Mouse (Mus musculus): ENCODE measurements around the gene Gm42957. TPM values are rescaled to one million over a fixed set of nuclear protein-coding genes. Genes with fewer than 3 reads are reported as not detected.

The Gm42957 gene
- total RNA-seq, 2 experiments from 2014 or later = 0.04 TPM

Other genes with a start within 250 kb of the Gm42957 start
- not detected in 2 replicates for gene BC107364, start 183.2 kb upstream of the Gm42957 start, total RNA-seq (2015)
- gene BC107364, start 183.2 kb upstream of the Gm42957 start, total RNA-seq (2017) = not detected in 2 replicates
- gene Hfe2, start 110.3 kb upstream of the Gm42957 start, total RNA-seq (2015) = not detected in 2 replicates
- gene Hfe2, start 110.3 kb upstream of the Gm42957 start, total RNA-seq (2017) = not detected in 2 replicates
- gene Txnip, start 77.5 kb upstream of the Gm42957 start, total RNA-seq (2015) = 411 and 437 TPM in 2 replicates
- gene Txnip, start 77.5 kb upstream of the Gm42957 start, total RNA-seq (2017) = 356 and 357 TPM in 2 replicates
- not detected in 2 replicates for gene Gm16253, start 58.5 kb upstream of the Gm42957 start, total RNA-seq (2015)
- 0.40 TPM in 1 of 2 replicates, not detected in the other for gene Gm16253, start 58.5 kb upstream of the Gm42957 start, total RNA-seq (2017)
- gene Polr3gl, start 41.3 kb upstream of the Gm42957 start, total RNA-seq (2015) = 22.8 and 26.3 TPM in 2 replicates
- 45.6 and 46.4 TPM in 2 replicates for gene Polr3gl, start 41.3 kb upstream of the Gm42957 start, total RNA-seq (2017)
- gene Ankrd34a, start 38.8 kb upstream of the Gm42957 start, total RNA-seq (2015) = not detected in 2 replicates
- not detected in 2 replicates for gene Ankrd34a, start 38.8 kb upstream of the Gm42957 start, total RNA-seq (2017)
- gene Lix1l, start 34.3 kb upstream of the Gm42957 start, total RNA-seq (2015) = 0.59 and 1.7 TPM in 2 replicates
- 1.7 TPM in 2 replicates for gene Lix1l, start 34.3 kb upstream of the Gm42957 start, total RNA-seq (2017)
- gene Rbm8a, start 5.5 kb upstream of the Gm42957 start, total RNA-seq (2015) = 89.0 and 99.4 TPM in 2 replicates
- gene Rbm8a, start 5.5 kb upstream of the Gm42957 start, total RNA-seq (2017) = 42.3 and 43.4 TPM in 2 replicates
- gene Pex11b, start 98 bp upstream of the Gm42957 start, total RNA-seq (2015) = 18.3 and 30.9 TPM in 2 replicates
- gene Pex11b, start 98 bp upstream of the Gm42957 start, total RNA-seq (2017) = 12.3 and 14.9 TPM in 2 replicates
- gene Itga10, start 10.1 kb downstream of the Gm42957 start, total RNA-seq (2015) = 0.02 and 0.29 TPM in 2 replicates
- gene Itga10, start 10.1 kb downstream of the Gm42957 start, total RNA-seq (2017) = 0.15 TPM in 1 of 2 replicates, not detected in the other
- gene Ankrd35, start 34.7 kb downstream of the Gm42957 start, total RNA-seq (2015) = not detected in 2 replicates
- gene Ankrd35, start 34.7 kb downstream of the Gm42957 start, total RNA-seq (2017) = not detected in 2 replicates
- gene Pias3, start 60.9 kb downstream of the Gm42957 start, total RNA-seq (2015) = 18.6 and 26.6 TPM in 2 replicates
- gene Pias3, start 60.9 kb downstream of the Gm42957 start, total RNA-seq (2017) = 10.3 and 13.4 TPM in 2 replicates
- gene Nudt17, start 73.1 kb downstream of the Gm42957 start, total RNA-seq (2015) = 1.7 and 1.9 TPM in 2 replicates
- 0.73 TPM in 1 of 2 replicates, not detected in the other for gene Nudt17, start 73.1 kb downstream of the Gm42957 start, total RNA-seq (2017)
- 39.3 and 44.2 TPM in 2 replicates for gene Polr3c, start 92.2 kb downstream of the Gm42957 start, total RNA-seq (2015)
- gene Polr3c, start 92.2 kb downstream of the Gm42957 start, total RNA-seq (2017) = 18.7 and 28.7 TPM in 2 replicates
- 136 and 137 TPM in 2 replicates for gene Rnf115, start 92.2 kb downstream of the Gm42957 start, total RNA-seq (2015)
- gene Rnf115, start 92.2 kb downstream of the Gm42957 start, total RNA-seq (2017) = 135 and 150 TPM in 2 replicates
- gene Pdzk1, start 193.8 kb downstream of the Gm42957 start, total RNA-seq (2015) = 0.07 and 0.25 TPM in 2 replicates
- not detected in 2 replicates for gene Pdzk1, start 193.8 kb downstream of the Gm42957 start, total RNA-seq (2017)
- 1.5 and 4.2 TPM in 2 replicates for gene Cd160, start 193.9 kb downstream of the Gm42957 start, total RNA-seq (2015)
- gene Cd160, start 193.9 kb downstream of the Gm42957 start, total RNA-seq (2017) = 0.57 and 2.6 TPM in 2 replicates